ENCODE assay signal across 26 mouse cellular contexts in genomic region chr19:42737753-42738152, GRCm38 (mm10). TPM values are rescaled to one million over a fixed set of nuclear protein-coding genes. Genes with fewer than 3 reads are reported as not detected.
DNase-seq lines count a peak whose midpoint lies in the region; ATAC-seq and TF ChIP-seq lines count a peak whose summit lies in the region.
"Had no signal": no experiment of that assay in that cellular context is flagged by ENCODE, and none has a peak within 500 bp of the region (broad histone marks: within the 10 kb centered on the region; RNA-seq: fewer than 3 reads in every experiment).

No protein-coding gene starts in this region.

- no peak for DNase-seq in forebrain, postnatal 0 days
- DNase-seq in thymus, adult 2 months: no peak
- no peak for DNase-seq in thymus, postnatal 36 days
- peak; percentile 68 for DNase-seq in MEL (ENCODE audit: low read depth, low spot score)
- peak; percentile 35 for DNase-seq in naive thymus-derived CD4-positive, alpha-beta T cell, adult 2 months (ENCODE audit: low read depth)
- no peak for DNase-seq in right cerebral cortex, postnatal 4 days
- DNase-seq in adrenal gland, postnatal 14 days: no peak
- DNase-seq: adrenal gland, adult 2 months; adrenal gland, postnatal 10 days; adrenal gland, postnatal 36 days; cerebellum, adult 11 months; cerebellum, adult 18-20 months; cerebellum, adult 8-10 months; cerebellum, adult 9-11 months; cerebellum, postnatal 14 days; cerebellum, postnatal 36 days; embryo, embryonic 11 days had no signal

- TF ChIP-seq CTCF in forebrain, postnatal 0 days (IDR thresholded peaks at IDR 0.05; ENCODE audit: low read depth): no peak
- no peak for TF ChIP-seq CTCF in thymus, adult 2 months (IDR thresholded peaks at IDR 0.05; ENCODE audit: borderline replicate concordance, control insufficient read depth, extremely low read depth, insufficient read depth, low read length, poor library complexity)
- no peak for TF ChIP-seq CTCF in MEL (IDR thresholded peaks at IDR 0.05 in 2 of 3, conservative IDR thresholded peaks at IDR 0.05 in 1 of 3; ENCODE audit: control insufficient read depth in 1 of 3, insufficient read depth in 1 of 3, low read depth in 2 of 3, low read length in 3 of 3, poor library complexity in 1 of 3, severe bottlenecking in 1 of 3)

- no peaks in the 10 kb centered on the region for H3K4me1 ChIP-seq in forebrain, postnatal 0 days (ENCODE audit: insufficient read depth)
- H3K4me1 ChIP-seq in forebrain, embryonic 16.5 days (replicated peaks; ENCODE audit: control insufficient read depth, insufficient read depth, low read length): no peaks in the 10 kb centered on the region
- H3K4me1 ChIP-seq in thymus, adult 2 months (replicated peaks; ENCODE audit: control insufficient read depth, insufficient read depth, low read length): peaks cover 17% of the 10 kb centered on the region
- peaks cover 19 to 63% of the 10 kb centered on the region in 2 experiments for H3K4me1 ChIP-seq in MEL (ENCODE audit: control insufficient read depth in 1 of 2, insufficient read depth in 2 of 2, low read length in 2 of 2)
- H3K4me1 ChIP-seq: forebrain, embryonic 12.5 days had no signal

- H3K4me2 ChIP-seq in forebrain, postnatal 0 days (ENCODE audit: low read depth): no peak overlapping the region
- no peak overlapping the region for H3K4me2 ChIP-seq in forebrain, embryonic 16.5 days (ENCODE audit: low read length)
- H3K4me2 ChIP-seq: embryonic facial prominence, embryonic 13.5 days; embryonic facial prominence, embryonic 15.5 days; forebrain, embryonic 12.5 days had no signal

- no peaks in the 10 kb centered on the region for H3K9me3 ChIP-seq in forebrain, postnatal 0 days (ENCODE audit: low read length)
- H3K9me3 ChIP-seq in forebrain, embryonic 16.5 days (ENCODE audit: control insufficient read depth, low read length): no peaks in the 10 kb centered on the region
- H3K9me3 ChIP-seq in MEL (replicated peaks; ENCODE audit: insufficient read depth, low read length): no peaks in the 10 kb centered on the region
- H3K9me3 ChIP-seq: embryonic facial prominence, embryonic 13.5 days; embryonic facial prominence, embryonic 15.5 days; forebrain, embryonic 10.5 days; forebrain, embryonic 12.5 days; G1E had no signal

- H3K27ac ChIP-seq in forebrain, postnatal 0 days (ENCODE audit: low read depth, low read length): no peak overlapping the region
- H3K27ac ChIP-seq in forebrain, embryonic 16.5 days (ENCODE audit: low read length): no peak overlapping the region
- peak overlapping the region; percentile 27; the same call in 1 of the 2 replicates for H3K27ac ChIP-seq in thymus, adult 2 months (ENCODE audit: control insufficient read depth, insufficient read depth, low read length)
- H3K27ac ChIP-seq in MEL (ENCODE audit: control insufficient read depth, low read depth, low read length): no peak overlapping the region
- H3K27ac ChIP-seq: embryonic facial prominence, embryonic 13.5 days; embryonic facial prominence, embryonic 15.5 days; forebrain, embryonic 10.5 days; forebrain, embryonic 12.5 days had no signal

- no peaks in the 10 kb centered on the region for H3K36me3 ChIP-seq in forebrain, postnatal 0 days (ENCODE audit: insufficient read depth)
- H3K36me3 ChIP-seq in forebrain, embryonic 16.5 days (ENCODE audit: control insufficient read depth, insufficient read depth): no peaks in the 10 kb centered on the region
- H3K36me3 ChIP-seq in thymus, adult 2 months (ENCODE audit: control insufficient read depth, insufficient read depth, low read length): no peaks in the 10 kb centered on the region
- peaks cover 0 to 40% of the 10 kb centered on the region in 2 experiments; a peak in 2 of 4 replicates for H3K36me3 ChIP-seq in MEL (ENCODE audit: control insufficient read depth in 1 of 2, insufficient read depth in 2 of 2, low read length in 2 of 2)
- H3K36me3 ChIP-seq: embryonic facial prominence, embryonic 13.5 days; embryonic facial prominence, embryonic 15.5 days; forebrain, embryonic 10.5 days; forebrain, embryonic 12.5 days had no signal

- 0 out of 4 replicates have a peak, but pooled peaks of 1 of the 2 experiments have one; percentile 4 for TF ChIP-seq EP300 in MEL (IDR thresholded peaks at IDR 0.05; ENCODE audit: low read depth in 1 of 2, low read length in 2 of 2)

- no peaks in the 10 kb centered on the region for H3K27me3 ChIP-seq in forebrain, postnatal 0 days (ENCODE audit: insufficient read depth, low read length)
- H3K27me3 ChIP-seq in forebrain, embryonic 16.5 days (replicated peaks; ENCODE audit: control insufficient read depth, insufficient read depth, low read length): no peaks in the 10 kb centered on the region
- no peaks in the 10 kb centered on the region for H3K27me3 ChIP-seq in thymus, adult 2 months (ENCODE audit: control insufficient read depth, insufficient read depth, low read length)
- no peaks in the 10 kb centered on the region for H3K27me3 ChIP-seq in MEL (ENCODE audit: control insufficient read depth in 1 of 2, insufficient read depth in 2 of 2, low read length in 2 of 2)
- H3K27me3 ChIP-seq: embryonic facial prominence, embryonic 13.5 days; embryonic facial prominence, embryonic 15.5 days had no signal

- WGBS in forebrain, postnatal 0 days: 67% methylated on average over 9 of the region's 9 CpGs
- 72% methylated on average over 9 of the region's 9 CpGs for WGBS in forebrain, embryonic 16.5 days
- WGBS in thymus, adult 2 months: 87% methylated on average over 9 of the region's 9 CpGs

- H3K9ac ChIP-seq in forebrain, postnatal 0 days: no peak overlapping the region
- no peak overlapping the region for H3K9ac ChIP-seq in forebrain, embryonic 16.5 days (replicated peaks; ENCODE audit: low read depth, low read length)
- no peak overlapping the region for H3K9ac ChIP-seq in MEL (ENCODE audit: control insufficient read depth, low read depth, low read length, poor library complexity, severe bottlenecking)
- H3K9ac ChIP-seq: embryonic facial prominence, embryonic 13.5 days; embryonic facial prominence, embryonic 15.5 days; forebrain, embryonic 12.5 days had no signal

- H3K4me3 ChIP-seq in forebrain, postnatal 0 days (ENCODE audit: low read depth, low read length): no peak overlapping the region
- no peak overlapping the region for H3K4me3 ChIP-seq in forebrain, embryonic 16.5 days (replicated peaks; ENCODE audit: low read length)
- no peak overlapping the region for H3K4me3 ChIP-seq in thymus, adult 2 months (ENCODE audit: control insufficient read depth, insufficient read depth, low read length)
- H3K4me3 ChIP-seq in MEL (ENCODE audit: control insufficient read depth in 1 of 2, insufficient read depth in 1 of 2, low read depth in 2 of 2, low read length in 2 of 2): no peak overlapping the region
- H3K4me3 ChIP-seq: embryonic facial prominence, embryonic 13.5 days; embryonic facial prominence, embryonic 15.5 days; erythroblast, embryonic 14.5 days; forebrain, embryonic 10.5 days; forebrain, embryonic 12.5 days had no signal

- ATAC-seq in forebrain, postnatal 0 days: peak; percentile 40; the same call in 1 of the 2 replicates
- ATAC-seq in forebrain, embryonic 16.5 days: no peak
- ATAC-seq: forebrain, embryonic 14.5 days had no signal

- no peak for TF ChIP-seq POLR2A in thymus, adult 2 months (IDR thresholded peaks at IDR 0.05; ENCODE audit: control insufficient read depth, extremely low read depth, insufficient read depth, low read length, poor library complexity)
- TF ChIP-seq POLR2A in MEL (IDR thresholded peaks at IDR 0.05; ENCODE audit: control insufficient read depth in 1 of 2, insufficient read depth in 1 of 2, low read depth in 1 of 2, low read length in 2 of 2, poor library complexity in 1 of 2): no peak

- no peak for TF ChIP-seq RAD21 in MEL (IDR thresholded peaks at IDR 0.05; ENCODE audit: low read depth, low read length)

- H3K79me2 ChIP-seq in MEL (ENCODE audit: control insufficient read depth, insufficient read depth, low read length, poor library complexity): no peaks in the 10 kb centered on the region

TF ChIP-seq in MEL, 35 proteins besides CTCF, POLR2A, EP300 and RAD21 (continues in another document):
- TF ChIP-seq MYC (IDR thresholded peaks at IDR 0.05; ENCODE audit: low read depth, low read length) (0 out of 2 replicates have a peak, but pooled peaks have one; percentile 51), GABPA (IDR thresholded peaks at IDR 0.05; ENCODE audit: low read depth, low read length) (no peak), TCF12 (IDR thresholded peaks at IDR 0.05; ENCODE audit: low read depth, low read length) (peak; percentile 40; the same call in 1 of the 2 replicates), ETS1 (IDR thresholded peaks at IDR 0.05; ENCODE audit: low read depth, low read length) (no peak; the same call in 1 of the 2 replicates), USF1 (IDR thresholded peaks at IDR 0.05; ENCODE audit: low read depth, low read length) (peak; percentile 89), BHLHE40 (IDR thresholded peaks at IDR 0.05; ENCODE audit: borderline replicate concordance, low read depth, low read length) (0 out of 2 replicates have a peak, but pooled peaks have one; percentile 7), POLR2AphosphoS2 (IDR thresholded peaks at IDR 0.05; ENCODE audit: low read length) (no peak), MAX (IDR thresholded peaks at IDR 0.05; ENCODE audit: low read length) (peak; percentile 63), NRF1 (IDR thresholded peaks at IDR 0.05; ENCODE audit: insufficient read depth, low read depth, low read length, poor library complexity, severe bottlenecking) (no peak), RCOR1 (IDR thresholded peaks at IDR 0.05; ENCODE audit: low read depth, low read length) (no peak), HCFC1 (IDR thresholded peaks at IDR 0.05; ENCODE audit: low read depth, low read length) (no peak)

RNA-seq across cellular contexts. Expression of gene Pyroxd2, which starts 14.8 kb away (rescaled TPM):
- 1.3 and 2.6 TPM in 2 replicates for total RNA-seq in forebrain, postnatal 0 days (2014; rRNA removed)
- polyA plus RNA-seq in forebrain, postnatal 0 days (2015; fragmentation: Nextera tagmentation; extraction: Ambion mirVana): 1.8 and 2.7 TPM in 2 replicates
- 1.5 and 1.7 TPM in 2 replicates for polyA plus RNA-seq in forebrain, embryonic 16.5 days (2015; fragmentation: Nextera tagmentation; extraction: Ambion mirVana)
- 4.5 and 6.2 TPM in 2 replicates for polyA plus RNA-seq in thymus, adult 2 months (2012; rRNA removed)
- 2.7 and 4.1 TPM in 2 replicates for total RNA-seq in MEL (2012; rRNA removed)
- polyA plus RNA-seq in MEL (2012; ENCODE audit: insufficient read depth in 1 of 2, insufficient read length in 2 of 2, low read depth in 1 of 2, low replicate concordance in 2 of 2, missing spikeins in 1 of 2): 10 to 100 TPM in 1 of 2 experiments, not detected in 1; 17.0 TPM
- total RNA-seq in adrenal gland, postnatal 14 days (2021): 18.5 and 19.8 TPM in 2 replicates
- total RNA-seq: CH12.LX had no signal

RNA-seq across cellular contexts. Expression of gene Hps1, which starts 42.0 kb away (rescaled TPM):
- total RNA-seq in forebrain, postnatal 0 days (2014; rRNA removed): 12.5 and 25.2 TPM in 2 replicates
- 12.6 and 14.3 TPM in 2 replicates for polyA plus RNA-seq in forebrain, postnatal 0 days (2015; fragmentation: Nextera tagmentation; extraction: Ambion mirVana)
- 13.8 and 14.5 TPM in 2 replicates for polyA plus RNA-seq in forebrain, embryonic 16.5 days (2015; fragmentation: Nextera tagmentation; extraction: Ambion mirVana)
- 46.2 and 49.5 TPM in 2 replicates for polyA plus RNA-seq in thymus, adult 2 months (2012; rRNA removed)
- 20.0 and 22.6 TPM in 2 replicates for total RNA-seq in MEL (2012; rRNA removed)
- polyA plus RNA-seq in MEL (2012; ENCODE audit: insufficient read depth in 1 of 2, insufficient read length in 2 of 2, low read depth in 1 of 2, low replicate concordance in 2 of 2, missing spikeins in 1 of 2): 10 to 100 TPM in 1 of 2 experiments, not detected in 1; 43.3 TPM
- total RNA-seq in adrenal gland, postnatal 14 days (2021): 18.9 and 19.8 TPM in 2 replicates

Comparison
In these comparisons a context has a peak if more than half of its experiments do, and no peak if none do; other contexts are left out.
1. DNase-seq: peak in MEL (single experiment) and naive thymus-derived CD4-positive, alpha-beta T cell, adult 2 months (single experiment); none in forebrain, postnatal 0 days (single experiment), thymus, adult 2 months (single experiment), thymus, postnatal 36 days (0 of 2), right cerebral cortex, postnatal 4 days (single experiment) and adrenal gland, postnatal 14 days (single experiment).